Mouse (Mus musculus) stomach, embryonic 15.5 days (tissue): Measurements from ENCODE around the gene Luzp2. TPM values are rescaled to one million over a fixed set of nuclear protein-coding genes. Genes with fewer than 3 reads are reported as not detected.
"Not testable (repeated sequence)": the region's sequence is repeated elsewhere in the genome, so short reads cannot be mapped to it uniquely, and the experiment has no call there.

Experiments
- ATAC-seq: fragments of 200-750 bp; cut with Nextera tagmentation; 2 replicates; pipeline ENCODE4 v1.8.0; 2017; ENCODE audit warnings: low read depth, moderate number of reproducible peaks, moderate TSS enrichment; ENCODE audit not compliant: insufficient read depth, low FRiP score
- H3K27ac ChIP-seq: fragments of 300-500 bp; sonication (generic); 2 replicates; pipeline ENCODE4 v1.5.1; 2015; ENCODE audit warnings: mild to moderate bottlenecking, inconsistent platforms
- H3K27me3 ChIP-seq: fragments of 300-500 bp; sonication (generic); replicated peaks from 2 replicates; pipeline ENCODE4 v1.6.1; 2015; ENCODE audit warnings: inconsistent platforms
- H3K36me3 ChIP-seq: fragments of 300-500 bp; sonication (generic); 2 replicates; pipeline ENCODE4 v1.6.1; 2015; ENCODE audit warnings: inconsistent platforms
- H3K4me1 ChIP-seq: fragments of 300-500 bp; sonication (generic); 2 replicates; pipeline ENCODE4 v1.6.1; 2015; ENCODE audit warnings: inconsistent platforms
- H3K4me2 ChIP-seq: fragments of 300-500 bp; sonication (generic); 2 replicates; pipeline ENCODE4 v1.6.1; 2015; ENCODE audit warnings: mild to moderate bottlenecking, inconsistent platforms
- H3K4me3 ChIP-seq: fragments of 300-500 bp; sonication (generic); replicated peaks from 2 replicates; pipeline ENCODE4 v1.5.1; 2015; ENCODE audit warnings: inconsistent platforms
- H3K9ac ChIP-seq: fragments of 300-500 bp; sonication (generic); 2 replicates; pipeline ENCODE4 v1.6.1; 2015; ENCODE audit warnings: inconsistent platforms
- H3K9me3 ChIP-seq: fragments of 300-500 bp; sonication (generic); 2 replicates; pipeline ENCODE4 v1.6.1; 2016; ENCODE audit warnings: inconsistent platforms
- WGBS: fragments of 180-500 bp; shearing (Covaris S2); methylation state at CpG from one replicate; pipeline ENCODE4 v1.1.7; 2015; 5-methylcytosine and 5-hydroxymethylcytosine counted together
- polyA plus RNA-seq: library from polyadenylated mRNA; unstranded; fragments of >200 nt; fragmentation: Nextera tagmentation; extraction: Ambion mirVana; gene quantifications from 2 replicates; pipeline ENCODE4 v1.2.1, GENCODE M21; 2015

Luzp2 gene
- polyA plus RNA-seq, 1 experiment from 2014 or later: 0.95 TPM

GRCm38 (mm10) chr7:54893709-54894627 is 58.7 kb downstream of the Luzp2 start:
- no peak overlapping the region for H3K4me3 ChIP-seq
- no peak overlapping the region for H3K9ac ChIP-seq
- no peaks in the 10 kb centered on the region for H3K4me1 ChIP-seq
- H3K27ac ChIP-seq: no peak overlapping the region
- no peaks in the 10 kb centered on the region for H3K9me3 ChIP-seq
- ATAC-seq: no peak
- H3K27me3 ChIP-seq: no peaks in the 10 kb centered on the region
- no peaks in the 10 kb centered on the region for H3K36me3 ChIP-seq
- H3K4me2 ChIP-seq: no peak overlapping the region
- 80% methylated on average over 3 of the region's 3 CpGs for WGBS

DNA sequence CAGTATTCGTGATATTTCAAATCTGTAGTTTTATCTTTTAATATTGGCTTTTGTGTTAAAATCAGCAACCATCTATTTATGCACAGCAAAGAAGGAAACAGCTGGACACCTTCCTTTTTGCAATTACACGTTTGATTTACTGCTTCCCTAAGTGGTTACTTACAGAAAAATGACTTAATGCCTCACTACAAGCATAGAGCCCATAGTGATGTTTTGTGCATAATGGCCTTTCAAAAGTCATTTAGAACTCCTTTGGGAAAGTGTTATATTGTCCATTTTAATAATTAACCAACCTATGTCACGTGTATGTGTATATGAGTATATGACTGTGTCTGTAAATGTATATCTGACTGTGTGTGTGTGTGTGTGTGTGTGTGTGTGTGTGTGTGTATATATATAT is 63.3 kb downstream of the Luzp2 start:
- H3K9ac ChIP-seq: no peak overlapping the region
- no peaks in the 10 kb centered on the region for H3K36me3 ChIP-seq
- no peak overlapping the region for H3K27ac ChIP-seq
- no peaks in the 10 kb centered on the region for H3K27me3 ChIP-seq
- no peaks in the 10 kb centered on the region for H3K9me3 ChIP-seq
- no peak for ATAC-seq
- WGBS: 64% methylated on average over 3 of the region's 3 CpGs
- H3K4me2 ChIP-seq: no peak overlapping the region
- no peaks in the 10 kb centered on the region for H3K4me1 ChIP-seq
- no peak overlapping the region for H3K4me3 ChIP-seq

DNA sequence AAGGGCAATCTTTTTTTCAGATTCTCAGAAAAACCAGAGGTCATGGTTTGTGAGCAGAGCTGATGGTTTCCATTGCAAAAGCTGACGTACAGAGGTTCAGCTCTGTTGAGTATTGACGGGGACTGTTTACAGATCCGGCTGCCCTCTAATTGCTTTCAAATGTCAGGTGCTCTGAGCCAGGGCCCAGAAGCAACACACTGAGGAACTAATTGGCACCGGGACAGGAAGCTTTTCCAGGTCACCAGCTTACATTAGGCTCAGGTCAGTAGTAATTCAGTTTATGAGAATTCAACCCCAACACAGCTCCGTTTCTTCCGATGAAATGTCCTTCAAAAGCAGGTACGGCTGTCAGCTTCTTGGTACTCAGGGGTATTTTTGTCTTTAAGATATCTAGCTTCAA is 74.7 kb downstream of the Luzp2 start:
- H3K4me2 ChIP-seq: no peak overlapping the region
- H3K27ac ChIP-seq: no peak overlapping the region
- no peak overlapping the region for H3K9ac ChIP-seq
- no peaks in the 10 kb centered on the region for H3K4me1 ChIP-seq
- 60% methylated on average over 7 of the region's 7 CpGs for WGBS
- no peak overlapping the region for H3K4me3 ChIP-seq
- ATAC-seq: no peak
- no peaks in the 10 kb centered on the region for H3K36me3 ChIP-seq
- no peaks in the 10 kb centered on the region for H3K27me3 ChIP-seq
- H3K9me3 ChIP-seq: no peaks in the 10 kb centered on the region

GRCm38 (mm10) chr7:54914030-54914429 is 78.7 kb downstream of the Luzp2 start:
- 62% methylated on average over 1 of the region's 1 CpGs for WGBS
- Histone ChIP-seq H3K27ac (no peak overlapping the region), H3K36me3 (no peaks in the 10 kb centered on the region), H3K9me3 (no peaks in the 10 kb centered on the region), H3K27me3 (no peaks in the 10 kb centered on the region), H3K9ac (no peak overlapping the region), H3K4me1 (no peaks in the 10 kb centered on the region), H3K4me2 (no peak overlapping the region), H3K4me3 (no peak overlapping the region)
- no peak for ATAC-seq

- ATAC-seq: no peak
- Histone ChIP-seq H3K4me1 (no peaks in the 10 kb centered on the region), H3K27me3 (no peaks in the 10 kb centered on the region), H3K36me3 (no peaks in the 10 kb centered on the region), H3K27ac (no peak overlapping the region), H3K4me3 (no peak overlapping the region), H3K9me3 (no peaks in the 10 kb centered on the region), H3K9ac (no peak overlapping the region), H3K4me2 (no peak overlapping the region)
- 78% methylated on average over 3 of the region's 3 CpGs for WGBS
These were observed 86.7 kb downstream of the Luzp2 start for GRCm38 (mm10) chr7:54921991-54922390.

GRCm38 (mm10) chr7:54956759-54957158 is 121.5 kb downstream of the Luzp2 start:
- ATAC-seq: no peak
- Histone ChIP-seq H3K4me2 (no peak overlapping the region), H3K4me1 (no peaks in the 10 kb centered on the region), H3K4me3 (no peak overlapping the region), H3K9ac (no peak overlapping the region), H3K9me3 (no peaks in the 10 kb centered on the region), H3K27me3 (no peaks in the 10 kb centered on the region), H3K36me3 (no peaks in the 10 kb centered on the region), H3K27ac (no peak overlapping the region)
- 82% methylated on average over 2 of the region's 2 CpGs for WGBS

DNA sequence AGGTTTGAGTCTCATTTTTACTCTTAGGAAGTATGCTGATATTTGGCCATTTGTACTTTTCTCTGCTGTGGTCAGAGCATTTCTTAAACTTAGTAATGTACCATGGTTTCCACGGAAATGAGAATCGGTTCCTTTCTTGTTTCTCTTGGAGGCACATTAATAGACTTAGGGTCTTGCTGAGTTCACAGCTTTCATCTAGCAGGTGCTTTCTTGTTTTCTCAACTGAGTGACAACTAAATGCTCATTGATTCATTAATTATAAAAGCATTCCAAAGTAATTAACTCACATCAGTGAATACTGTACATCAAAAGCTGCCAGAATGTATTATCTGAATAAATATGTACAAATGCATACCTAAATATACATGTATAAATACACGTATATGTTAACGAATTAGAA is 127.4 kb downstream of the Luzp2 start:
- Histone ChIP-seq H3K36me3 (no peaks in the 10 kb centered on the region), H3K4me2 (no peak overlapping the region), H3K9ac (no peak overlapping the region), H3K4me1 (no peaks in the 10 kb centered on the region), H3K9me3 (no peaks in the 10 kb centered on the region), H3K4me3 (no peak overlapping the region), H3K27me3 (no peaks in the 10 kb centered on the region), H3K27ac (no peak overlapping the region)
- WGBS: 76% methylated on average over 4 of the region's 4 CpGs
- no peak for ATAC-seq

DNA sequence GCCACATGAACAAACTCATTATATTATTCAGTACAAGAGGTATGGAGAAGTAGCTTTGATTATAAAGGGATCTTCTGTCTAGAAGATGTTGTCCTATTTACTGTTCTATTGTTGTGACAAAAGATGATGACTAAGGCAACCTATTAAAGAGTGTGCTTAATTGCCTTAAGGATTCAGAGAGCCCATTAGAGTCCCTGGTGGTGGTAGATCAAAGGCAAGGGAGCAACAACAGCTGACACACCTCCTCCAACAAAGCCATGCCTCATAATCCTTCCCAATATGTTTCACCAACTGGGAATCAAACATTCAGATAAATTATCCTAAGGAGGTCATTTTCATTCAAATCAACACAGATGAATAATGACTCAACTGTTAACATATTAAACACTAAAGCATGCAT is 142.1 kb downstream of the Luzp2 start:
- H3K4me2 ChIP-seq: no peak overlapping the region
- no peak overlapping the region for H3K27ac ChIP-seq
- no peak for ATAC-seq
- no peak overlapping the region for H3K4me3 ChIP-seq
- H3K27me3 ChIP-seq: no peaks in the 10 kb centered on the region
- H3K36me3 ChIP-seq: no peaks in the 10 kb centered on the region
- H3K9me3 ChIP-seq: no peaks in the 10 kb centered on the region
- H3K4me1 ChIP-seq: no peaks in the 10 kb centered on the region
- no peak overlapping the region for H3K9ac ChIP-seq

DNA sequence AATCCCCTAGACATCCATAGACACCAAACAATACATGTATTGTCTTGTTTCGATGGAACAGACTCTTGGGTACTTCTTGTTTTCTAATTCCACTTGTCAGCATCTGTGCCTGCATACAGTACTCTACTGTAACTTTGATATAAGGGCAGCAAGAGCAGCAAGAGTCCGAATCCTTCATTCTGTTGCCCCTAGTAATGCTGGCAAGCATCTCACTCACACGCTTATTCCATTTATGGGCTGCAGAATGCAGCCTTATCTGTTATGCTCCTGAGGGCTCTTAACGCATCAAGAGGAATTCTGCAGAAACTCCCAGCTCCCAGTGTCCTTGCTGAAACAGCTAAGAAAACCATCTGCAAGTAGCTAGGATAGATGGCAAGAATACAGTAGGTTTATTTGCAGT is 145.3 kb downstream of the Luzp2 start:
- 68% methylated on average over 4 of the region's 4 CpGs for WGBS
- Histone ChIP-seq H3K4me2 (no peak overlapping the region), H3K27ac (no peak overlapping the region), H3K4me3 (no peak overlapping the region), H3K9ac (no peak overlapping the region), H3K4me1 (no peaks in the 10 kb centered on the region), H3K36me3 (no peaks in the 10 kb centered on the region), H3K9me3 (no peaks in the 10 kb centered on the region), H3K27me3 (no peaks in the 10 kb centered on the region)
- ATAC-seq: no peak

- no peak overlapping the region for H3K4me3 ChIP-seq
- no peak overlapping the region for H3K27ac ChIP-seq
- ATAC-seq: no peak
- no peak overlapping the region for H3K9ac ChIP-seq
- no peak overlapping the region for H3K4me2 ChIP-seq
- WGBS: 42% methylated on average over 2 of the region's 2 CpGs
- H3K27me3 ChIP-seq: no peaks in the 10 kb centered on the region
- H3K36me3 ChIP-seq: no peaks in the 10 kb centered on the region
- H3K9me3 ChIP-seq: no peaks in the 10 kb centered on the region
- no peaks in the 10 kb centered on the region for H3K4me1 ChIP-seq
These were observed 165.1 kb downstream of the Luzp2 start for GRCm38 (mm10) chr7:55000397-55000796.

GRCm38 (mm10) chr7:55009173-55009771 is 174.0 kb downstream of the Luzp2 start:
- H3K9ac ChIP-seq: no peak overlapping the region
- ATAC-seq: no peak
- H3K4me2 ChIP-seq: no peak overlapping the region
- H3K4me1 ChIP-seq: no peaks in the 10 kb centered on the region
- 63% methylated on average over 4 of the region's 4 CpGs for WGBS
- H3K4me3 ChIP-seq: no peak overlapping the region
- H3K36me3 ChIP-seq: no peaks in the 10 kb centered on the region
- no peak overlapping the region for H3K27ac ChIP-seq
- no peaks in the 10 kb centered on the region for H3K9me3 ChIP-seq
- H3K27me3 ChIP-seq: no peaks in the 10 kb centered on the region

DNA sequence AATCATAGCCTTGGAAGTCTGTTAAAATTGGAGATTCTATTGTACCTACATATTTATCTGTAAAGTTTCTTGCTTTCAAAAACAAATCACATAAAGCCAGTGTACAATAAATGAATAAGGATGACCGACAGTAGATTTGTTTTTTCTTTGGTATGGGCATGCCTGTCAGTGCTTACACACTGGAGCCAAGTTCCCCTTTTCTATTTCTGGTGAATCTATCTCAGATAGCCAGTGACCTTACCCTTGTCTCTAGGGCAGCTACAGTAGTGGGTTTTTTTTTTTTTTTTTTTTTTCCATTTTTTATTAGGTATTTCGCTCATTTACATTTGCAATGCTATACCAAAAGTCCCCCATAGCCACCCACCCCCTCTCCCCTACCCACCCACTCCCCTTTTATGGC is 298.6 kb downstream of the Luzp2 start:
- not testable (repeated sequence) for ATAC-seq, H3K36me3 ChIP-seq, H3K4me2 ChIP-seq, H3K9ac ChIP-seq, H3K4me1 ChIP-seq, H3K27me3 ChIP-seq, H3K27ac ChIP-seq, H3K4me3 ChIP-seq, H3K9me3 ChIP-seq
- WGBS: 89% methylated on average over 1 of the region's 2 CpGs
